Mouse (Mus musculus) intestine, embryonic 14.5 days (tissue): Measurements from ENCODE around the gene Dmgdh. TPM values are rescaled to one million over a fixed set of nuclear protein-coding genes. Genes with fewer than 3 reads are reported as not detected.

Experiments
- ATAC-seq: fragments of 200-750 bp; cut with Nextera tagmentation; replicated peaks from 2 replicates; pipeline ENCODE4 v1.8.0; 2017; ENCODE audit warnings: low read depth, moderate number of reproducible peaks, moderate TSS enrichment, moderate library complexity; ENCODE audit not compliant: low FRiP score, low TSS enrichment
- DNase-seq: peaks from one replicate; pipeline ENCODE4 v3.0.0-alpha.2; 2018; ENCODE audit warnings: low spot score
- H3K27ac ChIP-seq: fragments of 300-500 bp; sonication (generic); 2 replicates; pipeline ENCODE4 v1.5.1; 2014; ENCODE audit warnings: low read depth, mild to moderate bottlenecking, control low read depth
- H3K27me3 ChIP-seq: fragments of 300-500 bp; sonication (generic); replicated peaks from 2 replicates; pipeline ENCODE4 v1.6.1; 2014; ENCODE audit warnings: low read length, control low read depth; ENCODE audit not compliant: control insufficient read depth, insufficient read depth
- H3K36me3 ChIP-seq: fragments of 300-500 bp; sonication (generic); 2 replicates; pipeline ENCODE4 v1.6.1; 2014; ENCODE audit warnings: low read length, control low read depth; ENCODE audit not compliant: control insufficient read depth, insufficient read depth
- H3K4me1 ChIP-seq: fragments of 300-500 bp; sonication (generic); replicated peaks from 2 replicates; pipeline ENCODE4 v1.6.1; 2014; ENCODE audit warnings: low read length, control low read depth, mixed read lengths; ENCODE audit not compliant: control insufficient read depth, insufficient read depth
- H3K4me2 ChIP-seq: fragments of 300-500 bp; sonication (generic); 2 replicates; pipeline ENCODE4 v1.6.1; 2014; ENCODE audit warnings: low read length
- H3K4me3 ChIP-seq: fragments of 300-500 bp; sonication (generic); 2 replicates; pipeline ENCODE4 v1.5.1; 2014; ENCODE audit warnings: low read depth, low read length, control low read depth, mixed read lengths
- H3K9ac ChIP-seq: fragments of 300-500 bp; sonication (generic); 2 replicates; pipeline ENCODE4 v1.6.1; 2014; ENCODE audit warnings: mild to moderate bottlenecking, low read length
- H3K9me3 ChIP-seq: fragments of 300-500 bp; sonication (generic); 2 replicates; pipeline ENCODE4 v1.6.1; 2016; ENCODE audit warnings: low read length, control low read depth; ENCODE audit not compliant: control insufficient read depth
- WGBS: fragments of 180-500 bp; shearing (Covaris S2); extraction: QIAGEN DNeasy Blood & Tissue Kit; methylation state at CpG from one replicate; pipeline ENCODE4 v1.1.7; 2014; 5-methylcytosine and 5-hydroxymethylcytosine counted together
- polyA plus RNA-seq: library from polyadenylated mRNA; unstranded; fragments of >200 nt; fragmentation: Nextera tagmentation; extraction: Ambion mirVana; gene quantifications from 2 replicates; pipeline ENCODE4 v1.2.1, GENCODE M21; 2014

Dmgdh gene
- polyA plus RNA-seq, 1 experiment from 2014 or later = 0.11 TPM

DNA sequence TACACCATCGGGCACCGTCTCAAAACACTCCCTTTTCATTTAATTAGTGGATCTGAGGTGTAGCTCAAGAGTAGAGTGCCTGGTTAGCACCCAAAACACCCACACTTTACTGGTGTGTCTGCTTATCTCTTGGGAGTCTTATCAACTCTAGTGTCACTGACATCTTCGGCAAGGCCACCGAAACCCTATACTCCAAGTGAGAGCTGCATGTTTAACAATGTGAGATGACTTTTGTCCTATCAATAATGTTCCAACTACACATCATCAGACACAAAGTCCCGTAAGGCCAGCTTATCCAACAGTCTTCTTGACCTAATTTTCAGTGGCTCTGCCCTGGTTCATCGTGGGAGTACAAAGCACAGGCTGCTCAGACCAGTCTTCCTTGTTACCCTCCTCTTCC, 20.9 kb upstream of the Dmgdh start:
- Histone ChIP-seq H3K4me3 (no peak overlapping the region), H3K9ac (no peak overlapping the region), H3K9me3 (no peaks in the 10 kb centered on the region), H3K36me3 (no peaks in the 10 kb centered on the region), H3K4me1 (no peaks in the 10 kb centered on the region), H3K4me2 (no peak overlapping the region), H3K27ac (no peak overlapping the region), H3K27me3 (no peaks in the 10 kb centered on the region)
- DNase-seq = no peak
- ATAC-seq = no peak
- WGBS = 88% methylated on average over 6 of the region's 6 CpGs

DNA sequence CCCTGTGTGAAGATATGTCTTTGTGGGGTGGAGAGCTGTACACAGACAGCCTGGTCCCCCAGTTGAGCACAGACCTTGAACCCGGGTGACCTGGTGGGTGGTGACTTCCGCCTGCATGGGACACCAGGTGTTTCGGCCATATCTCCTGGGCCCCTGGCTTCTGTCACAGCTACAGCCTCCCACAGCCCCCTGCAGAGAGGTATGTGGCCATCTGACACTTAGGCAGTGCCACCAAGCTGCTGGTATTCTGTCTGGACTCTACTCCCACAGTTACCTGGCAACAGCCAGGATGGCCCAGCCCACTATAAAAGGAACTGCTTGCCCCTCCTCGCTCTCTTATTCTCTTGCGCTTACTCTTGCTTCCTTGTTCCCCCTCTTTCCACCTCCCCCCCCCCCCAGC, 16.3 kb upstream of the Dmgdh start:
- no peaks in the 10 kb centered on the region for H3K36me3 ChIP-seq
- no peak overlapping the region for H3K27ac ChIP-seq
- no peak overlapping the region for H3K4me2 ChIP-seq
- WGBS = 80% methylated on average over 5 of the region's 5 CpGs
- no peak overlapping the region for H3K4me3 ChIP-seq
- DNase-seq = no peak
- no peak overlapping the region for H3K9ac ChIP-seq
- H3K9me3 ChIP-seq = no peaks in the 10 kb centered on the region
- ATAC-seq = no peak
- no peaks in the 10 kb centered on the region for H3K4me1 ChIP-seq
- H3K27me3 ChIP-seq = no peaks in the 10 kb centered on the region

DNA sequence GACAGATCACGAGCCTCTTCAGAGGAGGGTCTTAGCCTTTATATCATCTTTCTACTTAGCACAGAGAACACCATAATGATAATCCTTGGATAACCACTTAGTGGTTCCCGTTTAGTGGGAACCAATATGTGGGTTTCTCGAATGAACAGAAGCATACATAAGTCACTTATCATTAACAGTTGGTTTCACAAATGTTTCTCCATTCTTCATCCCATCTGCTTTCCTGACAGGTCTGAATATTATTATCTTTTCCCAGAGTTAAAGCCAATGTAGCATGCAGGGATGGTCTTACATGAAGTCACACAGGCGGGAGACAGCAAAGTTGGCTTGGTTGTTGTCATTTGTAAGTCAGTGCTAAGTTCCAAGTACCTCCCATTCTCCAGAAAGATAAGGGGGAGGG, 6.6 kb upstream of the Dmgdh start:
- Histone ChIP-seq H3K4me1 (no peaks in the 10 kb centered on the region), H3K27me3 (no peaks in the 10 kb centered on the region), H3K4me2 (no peak overlapping the region), H3K36me3 (no peaks in the 10 kb centered on the region), H3K9me3 (no peaks in the 10 kb centered on the region), H3K27ac (no peak overlapping the region), H3K4me3 (no peak overlapping the region), H3K9ac (no peak overlapping the region)
- DNase-seq (no peak), ATAC-seq (no peak)
- 92% methylated on average over 4 of the region's 4 CpGs for WGBS

DNA sequence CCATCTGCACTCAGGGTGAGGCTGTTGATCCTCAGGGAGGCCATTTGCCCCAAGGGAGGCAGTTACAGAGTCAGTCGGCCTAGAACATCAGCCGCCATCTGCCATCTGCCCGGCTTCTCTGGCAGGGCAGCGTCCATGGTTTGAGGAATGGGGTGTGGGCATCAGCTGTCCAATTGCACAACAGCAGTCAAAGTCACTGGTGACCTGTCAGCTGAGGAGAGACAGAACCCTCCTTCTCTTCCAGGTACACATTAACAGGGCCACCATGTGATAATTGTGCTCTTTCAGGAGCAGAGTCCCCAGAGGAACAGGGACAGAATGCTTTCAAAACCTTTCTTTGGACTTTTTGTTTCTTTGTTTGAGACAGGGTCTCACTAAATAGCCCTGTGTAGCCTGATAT, 1.9 kb upstream of the Dmgdh start:
- WGBS = 91% methylated on average over 4 of the region's 4 CpGs
- H3K9ac ChIP-seq = no peak overlapping the region
- H3K27me3 ChIP-seq = peaks cover 11% of the 10 kb centered on the region
- H3K9me3 ChIP-seq = no peaks in the 10 kb centered on the region
- H3K36me3 ChIP-seq = no peaks in the 10 kb centered on the region
- DNase-seq (no peak), ATAC-seq (no peak)
- H3K4me3 ChIP-seq = no peak overlapping the region
- H3K4me1 ChIP-seq = no peaks in the 10 kb centered on the region
- no peak overlapping the region for H3K4me2 ChIP-seq
- H3K27ac ChIP-seq = no peak overlapping the region

- 59% methylated on average over 2 of the region's 2 CpGs for WGBS
- no peak overlapping the region for H3K27ac ChIP-seq
- no peak overlapping the region for H3K4me2 ChIP-seq
- no peak overlapping the region for H3K9ac ChIP-seq
- no peak overlapping the region for H3K4me3 ChIP-seq
- peaks cover 11% of the 10 kb centered on the region for H3K27me3 ChIP-seq
- ATAC-seq (no peak), DNase-seq (no peak)
- no peaks in the 10 kb centered on the region for H3K9me3 ChIP-seq
- no peaks in the 10 kb centered on the region for H3K36me3 ChIP-seq
- no peaks in the 10 kb centered on the region for H3K4me1 ChIP-seq
Measured at GRCm38 (mm10) chr13:93673296-93673695, 937 bp upstream of the Dmgdh start.

GRCm38 (mm10) chr13:93676864-93677263, 2.6 kb downstream of the Dmgdh start:
- Histone ChIP-seq H3K36me3 (no peaks in the 10 kb centered on the region), H3K4me3 (no peak overlapping the region), H3K4me2 (no peak overlapping the region), H3K9ac (no peak overlapping the region), H3K27ac (no peak overlapping the region), H3K9me3 (no peaks in the 10 kb centered on the region), H3K27me3 (peaks cover 11% of the 10 kb centered on the region), H3K4me1 (no peaks in the 10 kb centered on the region)
- WGBS = 69% methylated on average over 9 of the region's 9 CpGs
- ATAC-seq (no peak), DNase-seq (no peak)

DNA sequence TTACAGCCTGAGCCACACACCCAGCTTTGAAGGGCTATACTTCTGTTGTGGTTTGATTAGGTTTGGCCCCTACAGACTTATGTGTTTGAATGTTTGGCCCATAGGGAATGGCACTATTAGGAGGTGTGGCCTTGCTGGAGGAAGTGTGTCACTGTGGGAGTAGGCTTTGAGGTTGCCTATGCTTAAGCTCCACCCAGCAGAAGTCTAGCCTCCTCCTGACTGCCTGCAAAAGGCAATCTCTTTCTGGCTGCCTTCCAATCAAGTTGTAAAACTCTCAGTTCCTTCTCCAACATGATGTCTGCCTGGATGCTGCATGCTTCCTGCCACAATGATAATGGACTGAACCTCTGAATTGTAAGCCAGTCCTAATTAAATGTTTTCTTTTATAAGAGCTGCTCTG, 9.1 kb downstream of the Dmgdh start:
- no peak overlapping the region for H3K27ac ChIP-seq
- H3K9ac ChIP-seq = no peak overlapping the region
- no peak for DNase-seq
- H3K36me3 ChIP-seq = no peaks in the 10 kb centered on the region
- no peaks in the 10 kb centered on the region for H3K4me1 ChIP-seq
- no peaks in the 10 kb centered on the region for H3K9me3 ChIP-seq
- H3K4me2 ChIP-seq = no peak overlapping the region
- no peaks in the 10 kb centered on the region for H3K27me3 ChIP-seq
- no peak for ATAC-seq
- H3K4me3 ChIP-seq = no peak overlapping the region

DNA sequence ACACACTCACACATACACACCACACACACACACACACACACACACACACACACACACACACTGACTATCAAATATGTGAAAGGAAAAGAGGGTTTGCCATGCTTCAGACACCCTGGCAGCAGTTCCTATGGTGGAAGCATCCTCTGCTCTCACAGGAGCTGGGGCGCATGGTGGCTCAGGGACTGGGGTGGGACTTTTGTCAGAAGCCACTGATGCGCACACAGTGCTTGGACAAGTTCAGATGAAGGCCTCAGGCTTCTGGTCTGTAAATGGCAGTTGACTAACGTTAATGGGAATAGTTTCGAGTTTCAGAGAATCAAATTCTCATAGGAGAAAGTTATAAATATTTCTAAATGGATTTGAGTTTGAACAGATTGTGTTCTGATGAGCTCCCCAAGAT, 11.0 kb downstream of the Dmgdh start:
- H3K9ac ChIP-seq = no peak overlapping the region
- H3K4me3 ChIP-seq = no peak overlapping the region
- H3K27me3 ChIP-seq = no peaks in the 10 kb centered on the region
- no peaks in the 10 kb centered on the region for H3K4me1 ChIP-seq
- no peak for ATAC-seq
- no peak overlapping the region for H3K4me2 ChIP-seq
- 84% methylated on average over 4 of the region's 4 CpGs for WGBS
- DNase-seq = no peak
- H3K36me3 ChIP-seq = no peaks in the 10 kb centered on the region
- H3K27ac ChIP-seq = no peak overlapping the region
- no peaks in the 10 kb centered on the region for H3K9me3 ChIP-seq

DNA sequence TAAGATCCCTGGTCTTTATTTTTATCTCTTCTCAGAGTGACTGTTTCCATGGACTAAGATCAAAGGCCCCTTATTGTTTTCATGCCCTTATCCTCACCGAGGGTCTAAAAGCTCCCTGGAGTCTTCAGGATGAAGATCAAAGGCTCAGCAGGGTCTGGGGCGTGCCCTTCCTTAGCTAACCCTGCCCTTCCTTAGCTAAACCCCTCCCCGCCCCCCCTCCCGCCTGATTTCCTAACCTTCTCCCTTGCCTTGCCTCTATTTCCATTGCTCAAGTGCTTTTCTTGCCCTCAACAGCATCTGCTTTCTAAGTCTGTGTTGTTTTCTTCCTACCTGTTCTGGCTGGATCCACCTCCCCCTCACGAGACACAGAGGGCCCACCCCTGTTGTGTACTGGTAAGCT, 13.1 kb downstream of the Dmgdh start:
- no peaks in the 10 kb centered on the region for H3K9me3 ChIP-seq
- no peaks in the 10 kb centered on the region for H3K36me3 ChIP-seq
- no peak overlapping the region for H3K9ac ChIP-seq
- H3K27me3 ChIP-seq = no peaks in the 10 kb centered on the region
- ATAC-seq (no peak), DNase-seq (no peak)
- H3K4me2 ChIP-seq = no peak overlapping the region
- no peak overlapping the region for H3K4me3 ChIP-seq
- no peaks in the 10 kb centered on the region for H3K4me1 ChIP-seq
- H3K27ac ChIP-seq = no peak overlapping the region
- WGBS = 14% methylated on average over 5 of the region's 5 CpGs
